Mouse (Mus musculus) kidney, postnatal 10 days (tissue): ENCODE data around the gene Myt1l.

Experiments
- DNase-seq: peaks from one replicate; pipeline ENCODE4 v3.0.0; 2021; ENCODE audit warnings: mixed read lengths

The Myt1l gene

DNA sequence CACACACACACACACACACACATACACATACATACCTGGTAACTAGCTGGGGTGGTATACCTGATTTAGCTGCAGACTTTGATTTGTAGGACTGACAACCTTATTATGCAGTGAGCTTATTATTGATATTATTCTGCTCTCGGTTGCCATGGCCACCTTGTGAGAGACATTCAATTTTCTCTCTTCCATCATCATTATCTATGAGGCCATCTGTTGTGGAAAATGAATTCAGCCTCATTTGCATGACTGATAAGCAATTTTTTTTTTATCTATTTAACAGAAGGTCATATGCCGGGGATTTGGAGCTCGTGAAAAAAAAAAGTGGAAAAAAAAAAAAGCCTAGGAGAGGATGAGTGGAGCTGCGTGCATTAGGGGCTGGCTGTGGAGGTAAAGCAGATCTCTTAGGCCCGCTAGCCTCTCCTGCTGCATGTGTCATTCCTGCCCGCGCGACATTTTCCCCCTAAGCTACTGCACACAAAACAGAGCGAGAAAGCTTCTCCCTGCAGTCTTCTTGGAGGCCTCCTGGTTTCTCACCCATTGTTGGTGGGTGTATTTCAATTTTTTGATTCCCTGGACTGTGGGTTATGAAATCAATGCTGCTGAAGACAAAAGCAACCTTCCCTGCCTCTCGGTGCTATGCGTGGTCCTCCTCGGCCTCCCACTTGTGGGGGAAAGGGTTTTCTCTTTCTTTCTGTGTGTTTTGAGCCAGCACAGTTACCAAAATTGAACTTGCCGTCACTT is at the start of gene Myt1l:
Myt1l (plus strand) TSS at position 354 of the 741 bp plus-strand sequence.
- DNase-seq: no peak

DNA sequence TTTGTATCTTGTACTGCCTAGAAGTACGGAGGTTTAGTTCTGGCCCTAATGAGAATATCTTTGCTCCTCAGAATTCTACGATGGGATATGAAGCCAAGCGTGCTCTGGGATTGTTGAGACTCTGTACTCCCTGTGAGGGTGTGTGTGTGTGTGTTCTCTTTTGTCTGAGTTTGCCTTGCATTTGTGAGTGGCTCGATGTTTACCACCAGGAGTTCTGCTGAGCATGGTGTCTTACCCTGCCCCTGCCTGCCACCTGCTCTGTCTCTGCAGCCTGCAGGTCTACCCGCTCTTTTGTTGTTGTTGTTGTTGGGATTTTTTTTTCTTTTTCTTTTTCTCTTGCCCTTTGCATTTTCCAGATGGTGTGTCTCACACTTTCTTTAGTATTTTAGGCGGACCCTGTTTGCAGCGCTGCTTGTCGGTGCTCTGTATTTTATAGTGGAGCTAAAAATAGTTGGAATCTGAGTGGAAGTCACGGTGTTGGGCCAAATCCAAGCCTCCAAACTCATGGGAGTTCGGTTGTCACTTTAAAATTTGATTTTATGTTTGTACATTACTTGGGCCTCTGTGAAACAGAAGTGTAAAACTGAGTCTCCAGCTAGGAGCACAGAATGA is 41.7 kb upstream of the Myt1l start:
- DNase-seq: peak; percentile 6

DNA sequence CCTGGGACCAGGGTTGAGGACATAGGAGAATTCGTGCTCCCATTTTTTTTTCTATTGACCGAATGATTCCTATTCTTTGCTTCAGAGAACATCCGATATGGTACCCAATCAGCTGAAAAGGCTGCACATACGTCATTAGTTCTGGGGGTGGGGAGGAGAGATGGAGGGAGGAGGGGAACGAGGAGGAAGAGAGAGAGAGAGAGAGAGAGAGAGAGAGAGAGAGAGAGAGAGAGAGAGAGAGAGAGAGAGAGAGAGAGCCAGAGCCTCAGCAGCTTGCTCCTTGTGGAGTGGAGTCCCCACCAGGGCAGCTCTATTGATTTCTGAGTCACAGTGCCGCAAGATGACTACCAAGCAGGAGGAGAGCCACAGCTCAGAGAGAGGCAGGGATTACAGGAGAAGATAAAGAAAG is 1.9 kb upstream of the Myt1l start:
- DNase-seq: no peak

DNA sequence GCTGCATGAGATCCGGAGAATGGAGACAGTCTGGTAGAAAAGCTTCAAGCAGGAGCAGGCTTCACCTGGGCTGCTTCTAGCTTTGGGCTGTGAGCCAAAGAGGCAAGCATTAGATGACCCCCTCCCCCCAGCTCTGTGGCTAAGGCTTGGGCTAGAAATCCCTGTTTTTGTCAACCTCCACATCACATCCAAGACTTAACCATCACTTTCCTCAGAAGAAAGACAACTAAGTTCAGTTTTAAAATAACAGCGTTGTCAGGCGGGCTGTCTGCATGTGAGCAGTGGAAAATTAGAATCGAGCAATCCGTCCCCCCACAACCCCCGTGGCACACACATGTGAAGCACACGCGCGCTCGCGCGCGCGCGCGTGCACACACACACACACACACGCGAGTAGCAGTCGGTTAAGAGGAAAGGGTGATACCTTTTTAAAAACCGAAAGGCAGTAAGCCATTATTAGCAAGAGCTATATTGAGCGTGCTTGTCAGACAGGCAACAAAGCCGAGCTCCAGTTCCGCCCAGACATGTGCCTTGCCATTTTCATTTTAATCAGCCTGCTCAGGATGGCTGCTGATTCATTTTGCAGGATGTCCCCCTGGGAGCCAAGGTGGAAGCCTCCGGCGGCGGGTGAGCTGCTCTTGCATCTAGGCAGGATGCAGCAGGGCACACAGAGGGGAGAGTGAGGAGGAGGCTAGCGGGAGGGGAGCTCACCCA is 979 bp upstream of the Myt1l start:
- DNase-seq: no peak

DNA sequence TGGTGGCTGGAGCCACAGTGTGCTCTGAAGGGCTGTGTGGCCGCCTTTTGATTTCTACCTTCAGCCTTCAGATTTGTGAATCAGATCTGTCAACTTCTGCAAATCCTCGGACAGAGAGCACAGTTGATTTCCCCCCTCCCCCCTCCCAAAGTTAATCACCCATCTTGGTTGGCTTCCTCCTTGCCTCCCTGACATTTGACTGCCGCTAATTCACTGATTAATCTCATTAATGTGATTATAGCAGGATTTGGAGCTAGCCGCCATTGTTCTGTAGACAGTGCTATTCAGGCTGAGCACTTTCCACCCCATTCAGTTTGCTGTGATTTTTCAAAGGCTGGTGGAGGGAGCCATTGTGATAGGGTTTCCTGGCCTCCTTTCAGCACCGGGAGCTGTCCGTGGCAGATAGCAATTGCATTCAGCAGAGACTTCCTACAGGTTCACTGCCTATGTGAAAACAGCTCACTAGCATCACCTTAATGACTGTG is 2.1 kb downstream of the Myt1l start:
- peak; percentile 68 for DNase-seq

DNA sequence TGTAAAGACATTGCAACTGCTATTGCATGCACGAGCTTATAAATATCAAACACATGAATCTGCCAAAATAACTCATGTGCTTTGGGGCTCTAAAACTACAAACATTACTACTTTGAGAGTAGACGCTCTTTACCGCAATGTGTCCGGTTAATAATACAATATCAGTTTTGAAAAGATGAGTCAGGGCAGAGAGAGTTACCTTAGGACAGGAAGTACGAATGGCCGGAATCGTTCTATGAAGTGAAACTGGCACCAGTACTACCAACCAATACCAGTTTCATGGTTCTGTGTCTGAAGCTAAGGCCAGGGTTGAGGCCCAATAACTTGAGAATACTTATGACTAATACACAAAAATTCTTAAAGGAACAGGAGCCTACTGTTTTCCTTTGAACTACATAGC is 2.6 kb downstream of the Myt1l start:
- no peak for DNase-seq

DNA sequence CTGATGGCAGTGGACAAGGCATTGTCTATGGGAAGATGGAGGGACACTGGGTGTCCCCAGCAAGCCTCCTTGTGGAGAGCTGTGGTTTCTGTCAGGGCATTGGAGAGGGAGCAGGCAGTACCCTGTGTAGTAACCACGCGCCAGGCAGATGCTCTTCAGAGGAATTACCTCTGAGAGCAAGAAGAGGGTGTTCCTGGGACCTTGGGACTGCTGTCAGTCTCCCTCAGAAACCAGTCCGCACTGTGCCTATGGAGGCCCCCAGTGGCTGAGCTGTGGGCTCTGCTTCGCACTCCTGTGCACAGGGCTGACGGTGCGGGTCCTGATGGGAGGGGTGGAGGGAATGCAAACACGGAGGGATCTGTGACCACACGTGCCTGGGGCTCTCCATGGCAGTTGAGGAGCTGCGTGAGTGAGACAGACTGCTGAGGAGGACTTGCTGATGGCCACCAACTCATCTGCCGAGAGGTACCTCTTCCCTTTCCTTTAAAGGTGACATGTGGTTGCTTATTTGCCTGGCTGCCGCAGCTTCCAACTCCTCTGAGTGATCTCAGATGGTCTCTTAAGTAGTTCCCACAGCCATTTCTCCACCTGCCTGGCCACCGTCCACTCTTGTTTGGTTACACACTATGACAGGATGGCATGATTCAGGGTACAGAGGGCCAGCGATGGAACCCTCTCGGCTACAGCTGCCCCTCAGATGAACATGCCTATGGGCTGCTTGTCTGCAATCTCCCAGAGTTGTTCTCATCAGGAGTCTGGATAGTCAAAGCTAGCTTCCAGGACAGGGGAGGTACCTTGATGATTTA is 5.1 kb downstream of the Myt1l start:
- DNase-seq: no peak

DNA sequence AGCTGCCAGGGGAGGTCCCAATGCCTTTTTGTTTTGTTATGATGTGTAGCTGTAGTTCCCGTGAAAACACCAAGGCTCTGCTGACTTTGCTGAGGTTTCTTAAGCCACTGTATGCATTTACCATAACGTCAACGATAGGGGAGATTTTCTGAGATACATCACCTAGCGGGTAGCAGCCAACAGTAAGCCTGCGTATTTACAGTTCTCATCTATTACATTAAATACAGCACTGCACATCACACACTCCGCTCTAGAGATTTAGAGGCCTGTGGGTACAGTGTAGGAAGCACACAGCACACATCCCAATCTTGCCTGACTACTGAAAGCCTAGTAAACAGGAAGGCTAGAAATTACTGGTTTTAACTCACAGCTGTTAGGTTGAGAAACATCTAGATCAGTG is 6.1 kb downstream of the Myt1l start:
- no peak for DNase-seq

DNA sequence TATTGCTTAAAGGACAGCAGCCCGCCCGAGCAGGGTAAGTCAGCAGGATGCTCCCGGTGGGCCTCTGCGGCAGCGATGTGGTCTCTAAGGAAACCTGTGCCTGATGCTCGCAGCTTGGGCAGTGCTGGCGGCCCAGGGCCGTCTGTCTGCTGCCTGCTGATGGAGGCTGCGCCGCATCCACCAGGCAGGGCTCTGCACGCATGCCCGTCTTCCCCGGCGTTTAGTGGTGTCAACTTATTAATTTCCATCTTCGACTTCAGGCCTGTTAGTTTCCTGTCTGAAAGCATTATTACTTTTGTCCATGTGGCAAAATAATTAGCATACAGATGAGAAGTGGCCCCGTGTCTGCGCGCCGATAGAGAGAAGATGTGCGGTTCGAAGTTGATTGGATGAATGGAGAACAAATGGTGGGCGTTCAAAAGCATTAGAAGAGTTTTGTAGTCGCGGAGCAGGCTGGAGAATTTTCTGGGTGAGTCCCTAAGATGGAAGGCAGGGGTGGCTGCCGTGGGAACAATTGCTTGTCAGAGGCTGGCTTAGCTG is 6.6 kb downstream of the Myt1l start:
- DNase-seq: no peak

DNA sequence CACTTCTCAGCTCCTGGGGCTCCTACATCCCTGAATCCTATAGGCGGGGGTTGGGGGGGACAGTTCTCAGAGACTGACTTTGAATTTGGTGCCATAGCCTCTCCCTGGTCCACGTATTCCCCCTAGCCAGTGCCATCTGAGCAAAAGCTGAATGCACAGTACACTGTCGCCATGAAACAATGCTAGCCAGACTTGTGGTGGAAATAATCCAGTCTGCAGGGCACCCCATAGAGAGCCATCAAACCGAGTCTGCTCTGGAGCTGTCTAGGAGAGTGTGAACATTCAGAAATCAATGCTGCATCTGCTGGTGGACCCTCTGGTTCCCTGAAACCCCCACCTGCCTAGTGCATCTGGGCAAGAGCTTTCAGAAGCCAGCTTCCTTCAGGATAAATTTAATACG is 9.7 kb downstream of the Myt1l start:
- no peak for DNase-seq

DNA sequence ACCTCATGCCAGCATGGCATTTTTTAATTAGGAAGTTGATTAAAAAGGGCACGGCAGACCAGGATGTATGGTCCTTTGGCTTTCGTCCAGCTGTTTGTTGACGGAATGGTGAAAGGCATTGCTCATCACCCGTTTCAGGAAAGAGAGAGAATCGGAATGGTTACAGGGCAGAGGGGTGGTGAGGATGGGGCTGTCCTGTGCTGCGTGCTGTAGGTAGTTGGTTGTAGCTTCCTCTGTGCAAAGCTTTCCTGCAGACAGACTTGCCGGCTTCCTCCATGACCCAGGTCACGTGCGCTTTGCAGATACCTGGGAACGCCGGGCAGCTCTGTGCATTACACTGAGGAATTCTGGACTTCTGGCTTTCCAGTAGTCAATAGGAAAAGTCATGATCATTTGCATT is 10.3 kb downstream of the Myt1l start:
- DNase-seq: no peak

DNA sequence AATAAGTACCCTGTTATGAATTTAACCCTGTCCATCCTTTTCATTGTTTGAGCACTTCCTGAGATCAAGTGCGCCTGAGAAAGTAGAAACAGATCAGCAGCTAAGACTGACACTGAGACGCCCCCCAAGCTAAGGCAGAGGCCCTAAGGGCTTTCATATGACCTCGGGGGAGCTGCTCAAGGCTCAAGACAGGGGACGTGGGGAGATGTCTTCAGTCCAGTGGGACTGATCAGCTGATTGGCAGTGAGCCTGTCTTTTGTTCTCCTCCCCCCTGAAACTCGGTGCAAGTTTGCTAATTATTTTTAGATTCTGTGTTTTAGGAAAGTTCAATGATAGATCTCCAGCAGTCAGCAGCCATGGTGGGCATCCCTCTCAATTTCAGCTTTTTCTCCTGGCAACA is 10.9 kb downstream of the Myt1l start:
- no peak for DNase-seq

DNA sequence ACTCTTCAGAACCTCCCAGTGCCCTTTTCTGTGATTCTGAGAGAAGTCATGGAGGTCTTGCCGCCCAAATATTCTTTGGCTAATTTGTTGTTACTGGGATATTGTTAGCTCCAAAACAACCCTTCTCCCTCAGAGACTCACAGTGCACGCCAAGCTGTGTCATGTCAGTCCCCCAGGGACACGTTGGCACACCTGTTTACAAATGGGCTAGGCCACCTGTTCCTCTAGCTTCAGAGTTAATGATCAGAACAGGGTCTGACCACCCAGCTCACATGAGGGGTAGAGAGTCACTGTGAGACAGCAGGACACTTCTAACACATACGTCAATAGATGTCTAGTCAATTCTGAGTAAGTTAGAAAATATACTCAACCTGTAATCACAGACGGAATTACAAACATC is 12.6 kb downstream of the Myt1l start:
- no peak for DNase-seq

DNA sequence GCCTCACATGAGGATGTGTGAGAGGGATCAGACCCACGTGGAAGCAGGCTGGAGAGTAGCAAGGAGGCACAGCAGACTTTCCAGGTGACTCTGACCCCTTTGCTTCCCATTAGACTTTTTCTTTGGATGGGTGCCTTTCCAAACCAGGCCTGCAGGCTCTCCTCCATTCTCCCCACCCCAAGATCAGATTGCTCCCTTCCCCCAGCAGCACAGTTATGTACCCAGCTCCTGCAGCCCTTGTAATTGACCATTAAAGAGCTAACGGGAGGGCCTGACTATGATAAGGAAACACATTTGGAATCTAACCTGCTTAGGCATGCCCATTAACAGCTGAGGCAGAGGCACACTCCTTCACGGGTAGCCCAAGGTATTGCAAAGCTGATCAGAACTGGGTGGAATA is 17.9 kb downstream of the Myt1l start:
- no peak for DNase-seq

DNA sequence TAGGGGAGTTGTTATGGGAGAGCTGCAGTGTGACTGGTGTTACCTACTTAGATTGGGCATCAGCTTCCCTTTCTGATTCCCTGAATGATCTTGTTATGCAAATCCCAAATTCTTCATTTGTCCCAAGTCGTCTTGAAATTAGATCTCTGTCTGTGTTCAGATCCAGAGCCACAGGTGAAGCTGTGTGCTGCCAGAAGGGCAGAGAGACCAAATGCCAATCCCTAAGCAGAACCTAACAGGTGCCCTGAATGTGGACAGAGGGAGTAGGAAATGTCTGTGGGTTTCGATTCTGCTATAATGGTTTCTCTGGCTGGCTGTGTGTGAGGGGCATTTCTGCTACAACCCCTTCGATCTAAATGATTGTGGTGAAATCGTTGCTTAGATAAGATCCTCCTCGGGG is 18.9 kb downstream of the Myt1l start:
- no peak for DNase-seq

DNA sequence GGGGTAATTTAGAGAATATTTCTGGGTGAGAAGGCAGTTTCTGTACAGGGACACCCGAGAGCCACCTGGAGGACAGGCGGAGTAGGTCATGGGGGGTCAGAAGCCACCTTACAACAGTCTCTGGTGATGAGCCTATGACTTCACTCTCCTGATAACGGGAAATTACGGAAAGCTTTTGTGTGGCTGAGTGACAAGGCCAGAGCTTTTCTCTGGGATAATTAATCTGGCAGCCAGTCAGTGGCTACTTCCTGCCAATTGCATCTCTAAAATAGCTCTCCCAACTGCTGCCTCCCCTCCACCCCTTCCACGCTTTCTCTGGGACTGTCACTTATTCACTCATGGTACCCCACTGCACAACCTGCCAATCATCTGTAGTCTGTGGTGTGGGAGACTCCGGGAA is 19.6 kb downstream of the Myt1l start:
- no peak for DNase-seq

DNA sequence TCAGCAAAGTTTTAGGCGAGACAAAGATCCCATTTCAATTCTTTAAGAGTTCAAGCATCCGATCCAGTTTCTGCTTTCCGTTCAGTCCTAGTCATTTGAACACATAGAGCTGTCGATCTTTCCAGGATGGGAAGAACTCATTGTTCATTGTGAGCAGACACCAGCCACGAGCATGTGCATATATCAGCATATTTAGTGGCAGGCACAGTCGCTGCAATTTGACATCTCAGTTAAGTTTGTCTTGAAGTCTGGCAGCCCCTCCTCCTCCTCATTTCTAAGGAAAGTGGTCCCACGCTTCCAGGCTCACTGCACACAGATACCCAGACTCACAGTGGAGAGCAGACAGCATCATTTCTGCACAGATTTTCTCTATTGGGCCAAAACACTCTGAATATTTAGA is 25.0 kb downstream of the Myt1l start:
- DNase-seq: no peak

DNA sequence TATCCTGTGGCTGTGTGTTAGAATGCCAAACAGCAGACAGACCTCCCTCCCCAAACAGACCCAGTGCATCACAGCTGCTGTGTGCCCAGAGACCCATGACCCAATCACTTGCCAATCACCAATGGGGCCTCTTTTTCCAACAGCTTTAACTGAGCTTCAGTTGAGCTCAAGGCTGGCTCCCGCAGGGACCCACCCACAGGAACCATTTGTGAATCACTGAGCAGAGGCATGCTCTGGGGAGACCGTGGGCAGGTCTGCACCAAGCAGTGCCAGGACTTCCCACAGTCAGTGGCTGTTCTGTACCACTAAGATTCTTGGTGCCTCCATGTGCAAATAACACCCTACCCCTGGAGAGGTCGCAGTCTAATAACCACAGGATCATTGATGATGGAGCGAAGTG is 27.5 kb downstream of the Myt1l start:
- no peak for DNase-seq

DNA sequence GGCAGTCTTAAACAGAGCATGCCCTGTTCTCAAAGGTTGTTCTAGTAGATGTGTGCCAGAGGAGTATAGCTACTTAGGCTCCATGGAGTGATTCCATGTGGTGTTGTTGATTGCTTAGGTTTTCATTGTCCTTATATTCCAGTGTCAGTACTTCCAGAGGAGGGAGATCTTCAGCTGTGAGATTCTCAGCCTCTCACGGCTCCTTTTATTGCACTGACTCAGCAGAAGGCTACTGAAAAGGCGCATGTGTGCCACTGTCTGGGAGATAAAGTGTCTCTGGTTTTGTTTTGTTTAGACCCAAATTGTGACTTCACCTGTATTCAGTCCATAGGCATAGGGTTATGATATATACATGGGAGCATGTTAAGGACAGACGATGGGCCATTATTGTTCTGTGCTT is 28.2 kb downstream of the Myt1l start:
- no peak for DNase-seq

DNA sequence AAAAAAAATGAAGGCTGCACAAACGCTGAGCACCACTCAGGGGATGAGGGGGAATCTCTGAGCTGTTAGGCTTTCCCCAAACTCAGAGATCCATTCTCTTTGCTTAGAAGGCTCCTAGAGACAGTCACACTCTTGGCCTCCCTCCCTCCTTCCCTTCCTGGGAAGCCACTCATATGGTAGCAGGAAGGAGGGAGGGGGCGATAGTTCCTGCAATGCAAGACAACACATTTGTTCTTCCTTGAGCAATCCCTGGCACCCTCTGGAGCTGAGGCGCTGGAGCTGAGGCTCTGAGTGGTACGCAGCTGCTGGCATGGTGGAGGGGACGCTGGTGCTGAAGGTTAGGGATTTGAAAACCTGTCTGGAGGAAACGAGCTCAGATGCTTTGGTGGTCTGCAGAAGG is 28.7 kb downstream of the Myt1l start:
- DNase-seq: no peak

DNA sequence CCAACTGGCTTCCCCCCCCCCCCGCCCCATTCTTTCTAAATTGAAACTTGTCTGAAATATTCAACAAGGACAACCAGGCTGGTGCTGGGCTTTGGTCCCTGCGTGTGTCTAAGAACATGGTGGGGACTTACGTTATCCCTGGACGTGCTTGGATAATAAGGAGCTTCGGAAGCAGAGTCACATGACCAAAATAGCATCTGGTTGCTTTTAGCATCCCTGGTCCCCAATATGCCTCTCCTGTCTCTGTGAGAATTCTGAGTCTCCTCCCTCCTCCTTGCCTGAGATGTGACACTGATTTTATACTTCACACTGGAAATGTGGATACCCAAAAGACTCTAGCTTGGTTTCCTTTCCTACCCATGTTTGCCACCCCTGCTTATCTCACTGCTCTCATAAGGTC is 31.6 kb downstream of the Myt1l start:
- no peak for DNase-seq

DNA sequence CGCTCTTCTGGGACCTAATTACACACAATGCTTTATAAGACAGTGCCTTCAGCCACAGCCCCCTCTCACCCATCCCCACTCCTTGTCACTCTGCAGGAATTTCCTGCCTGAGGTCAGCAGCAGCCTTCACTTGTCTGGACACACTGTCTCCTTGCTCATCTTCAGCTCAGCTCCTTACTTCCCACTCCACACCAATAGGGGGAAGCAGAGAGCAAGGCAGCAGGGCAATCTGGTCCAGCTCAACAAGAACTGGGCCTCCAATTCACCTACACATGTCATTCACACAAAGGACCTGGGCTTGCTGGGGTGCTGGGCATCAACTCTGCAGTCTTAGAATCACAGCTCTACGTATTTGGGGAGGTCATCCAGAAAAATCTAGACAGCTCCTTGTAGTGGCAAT is 33.0 kb downstream of the Myt1l start:
- no peak for DNase-seq

DNA sequence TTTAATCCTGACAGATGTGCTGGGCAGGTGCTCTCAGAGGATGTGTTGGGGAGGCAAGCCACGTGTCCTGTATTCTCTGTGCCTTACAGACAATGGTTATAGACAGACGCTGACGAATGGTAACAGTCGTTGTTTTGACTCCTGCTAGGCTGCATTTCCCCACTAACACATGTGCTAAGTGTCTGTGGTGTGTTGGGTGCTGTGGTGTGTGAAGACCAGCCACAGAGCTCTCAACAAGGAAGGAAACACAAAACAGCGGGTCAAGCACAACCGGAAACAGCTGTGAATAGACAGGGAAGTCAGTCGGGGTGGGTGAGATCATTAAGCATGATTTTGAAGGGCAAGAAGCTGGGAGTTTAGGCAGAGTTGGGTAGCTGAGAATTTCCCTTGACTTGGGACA is 41.1 kb downstream of the Myt1l start:
- no peak for DNase-seq
